Mouse (Mus musculus) WW6 (cell line): Measurements from ENCODE around the gene Tbcel.

Experiments
- DNase-seq: peaks from one replicate; pipeline ENCODE4 v3.0.0-alpha.2; 2013; ENCODE audit warnings: low read depth, low spot score

Gene Tbcel

DNA sequence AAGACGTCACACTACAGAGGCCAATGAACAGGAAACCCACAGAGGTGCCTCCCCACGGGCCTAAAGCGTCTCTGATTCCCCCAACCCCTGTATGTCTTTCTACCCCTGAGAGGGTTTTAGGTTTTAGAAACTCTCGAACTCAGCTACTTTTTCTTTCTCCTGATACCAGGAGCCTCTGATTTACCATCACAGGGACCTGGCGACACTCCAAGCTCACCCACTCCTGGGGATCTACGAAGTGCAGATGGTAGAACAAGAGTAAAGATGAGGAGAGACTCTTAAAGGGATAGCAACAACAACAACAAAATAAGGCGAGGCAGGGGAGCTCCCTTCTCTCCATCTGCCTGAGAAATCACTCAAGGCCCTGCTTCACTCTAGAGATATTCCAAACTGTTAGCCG lies 120.6 kb downstream of the Tbcel start:
- DNase-seq, result no peak

DNA sequence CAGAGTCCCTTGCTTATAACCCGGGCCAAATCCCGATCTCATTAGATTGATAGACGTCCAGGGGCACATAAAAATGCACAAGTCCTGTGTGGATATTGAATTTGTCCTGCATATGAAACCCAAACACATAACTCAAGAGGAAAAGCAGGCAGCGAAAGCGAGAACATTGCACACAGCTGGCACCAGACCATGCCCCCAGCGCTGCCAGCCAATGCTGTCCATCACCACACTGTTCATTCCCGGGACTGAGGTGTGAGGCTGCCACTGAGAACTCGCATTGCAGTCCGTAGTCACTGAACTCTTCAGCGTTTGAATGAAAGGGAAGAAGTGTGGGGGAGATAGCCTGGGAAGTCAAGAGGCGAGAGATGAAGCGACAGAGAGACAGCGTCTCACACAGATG lies 122.0 kb downstream of the Tbcel start:
- no peak for DNase-seq

DNA sequence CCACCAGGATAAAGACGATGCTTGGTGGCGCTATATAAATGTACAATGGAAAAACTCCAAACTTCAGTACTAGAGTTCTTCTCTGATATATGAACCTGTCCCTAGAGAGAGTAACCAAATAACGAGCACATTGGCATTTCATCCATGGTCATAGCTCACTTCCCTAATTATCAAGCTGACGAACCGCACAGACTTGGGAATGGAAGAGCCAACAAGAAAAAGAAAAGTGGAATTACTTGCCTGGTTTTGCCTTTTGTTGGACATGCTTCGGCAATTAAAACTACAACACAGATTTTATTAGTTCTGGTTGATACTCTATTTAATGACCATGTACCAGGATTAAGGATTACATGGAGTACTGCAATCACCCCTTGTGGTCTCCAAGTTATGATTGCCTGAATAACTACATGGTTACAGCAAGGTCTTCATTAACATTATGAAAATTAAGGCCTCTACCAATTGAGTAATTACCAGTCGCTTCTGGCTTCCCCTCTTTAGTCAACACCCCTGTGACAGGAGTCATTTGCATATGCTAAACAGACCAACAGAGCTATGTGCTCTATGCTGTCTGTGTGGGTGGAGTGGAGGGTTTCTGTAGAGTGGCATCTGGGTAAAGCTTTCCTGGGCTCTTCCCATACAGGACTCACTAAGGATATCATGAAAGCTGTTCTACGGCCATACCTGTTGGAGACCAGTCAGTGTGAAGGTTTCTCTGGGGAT lies 124.8 kb downstream of the Tbcel start:
- DNase-seq, result no peak

- DNase-seq, result no peak
Observed at GRCm38 (mm10) chr9:42382063-42382462, 125.5 kb downstream of the Tbcel start.

GRCm38 (mm10) chr9:42378071-42378470 lies 129.5 kb downstream of the Tbcel start:
- DNase-seq, result no peak

DNA sequence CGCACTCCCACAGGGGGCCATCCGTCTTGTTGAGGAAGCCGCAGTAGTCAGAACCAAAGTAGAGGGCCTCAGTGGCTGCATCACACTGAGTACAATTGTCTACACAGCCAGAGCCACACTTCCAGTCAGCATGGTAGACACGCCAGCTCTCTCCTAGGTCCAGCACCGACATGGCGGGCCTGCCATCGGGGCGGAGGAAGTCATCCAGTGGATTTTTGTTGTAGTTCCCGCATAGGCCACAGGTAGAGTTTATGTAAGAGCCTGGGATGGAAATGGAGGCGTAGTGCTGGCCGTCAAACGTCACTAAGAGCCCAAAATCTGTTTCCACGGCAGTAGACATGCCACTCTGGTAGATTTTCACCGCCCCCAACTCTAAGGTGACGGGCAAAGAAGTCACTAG lies 130.0 kb downstream of the Tbcel start:
- DNase-seq, result peak; percentile 48

DNA sequence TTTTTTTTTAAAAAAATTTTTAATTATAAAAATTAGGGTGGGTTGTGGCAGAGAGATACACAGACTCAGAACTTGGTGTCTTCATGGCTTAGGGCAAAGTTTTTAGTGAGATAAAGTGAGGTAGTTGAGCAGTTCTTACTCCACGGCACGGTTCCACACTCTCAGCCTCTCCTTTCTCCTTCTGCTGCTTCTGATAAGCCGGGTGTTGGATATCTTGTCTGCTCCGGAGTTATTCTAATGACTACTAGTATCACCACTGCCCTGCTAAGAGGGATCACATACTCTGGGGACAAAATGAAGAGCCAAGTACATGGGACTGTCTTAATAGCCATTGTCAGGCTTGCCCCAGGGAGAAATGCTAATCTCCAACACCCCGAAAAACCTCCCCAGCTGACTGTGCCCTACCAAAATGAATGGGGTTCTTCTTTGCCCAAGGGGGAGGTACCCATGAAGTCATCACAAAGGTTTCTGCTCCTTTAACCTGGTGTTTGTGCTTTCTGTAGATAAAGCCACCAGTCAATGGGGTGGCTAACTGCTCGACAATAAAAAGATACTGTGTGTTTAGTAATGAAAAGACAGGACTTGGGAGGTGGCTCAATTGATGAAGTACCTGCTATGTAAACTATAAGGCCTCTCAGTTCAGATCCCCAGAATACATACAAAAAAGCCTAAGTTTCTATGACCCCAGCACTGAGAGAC lies 135.8 kb downstream of the Tbcel start:
- no peak for DNase-seq
